Mouse (Mus musculus) heart, embryonic 16.5 days (tissue): Measurements from ENCODE around the gene L1td1. TPM values are rescaled to one million over a fixed set of nuclear protein-coding genes. Genes with fewer than 3 reads are reported as not detected.

ENCODE experiments used
- ATAC-seq: fragments of 200-750 bp; cut with Nextera tagmentation; replicated peaks from 2 replicates; pipeline ENCODE4 v1.8.0; 2017; ENCODE audit warnings: moderate number of reproducible peaks; ENCODE audit not compliant: insufficient read depth, low FRiP score; ENCODE audit errors: extremely low read depth
- H3K27ac ChIP-seq: fragments of 300-500 bp; sonication (generic); 2 replicates; pipeline ENCODE4 v1.5.1; 2014; ENCODE audit warnings: mild to moderate bottlenecking, low read length, control low read depth, moderate library complexity
- H3K27me3 ChIP-seq: fragments of 300-500 bp; sonication (generic); 2 replicates; pipeline ENCODE4 v1.6.1; 2014; ENCODE audit warnings: low read length, mixed read lengths; ENCODE audit not compliant: control insufficient read depth, insufficient read depth
- H3K36me3 ChIP-seq: fragments of 300-500 bp; sonication (generic); 2 replicates; pipeline ENCODE4 v1.6.1; 2014; ENCODE audit not compliant: control insufficient read depth, insufficient read depth
- H3K4me1 ChIP-seq: fragments of 300-500 bp; sonication (generic); 2 replicates; pipeline ENCODE4 v1.6.1; 2014; ENCODE audit warnings: low read length, mixed read lengths; ENCODE audit not compliant: control insufficient read depth, insufficient read depth
- H3K4me2 ChIP-seq: fragments of 300-500 bp; sonication (generic); 2 replicates; pipeline ENCODE4 v1.6.1; 2014; ENCODE audit warnings: low read depth, mild to moderate bottlenecking, control low read depth, low read length
- H3K4me3 ChIP-seq: fragments of 300-500 bp; sonication (generic); 2 replicates; pipeline ENCODE4 v1.5.1; 2014; ENCODE audit warnings: mild to moderate bottlenecking, control low read depth, low read length
- H3K9ac ChIP-seq: fragments of 300-500 bp; sonication (generic); 2 replicates; pipeline ENCODE4 v1.6.1; 2014; ENCODE audit warnings: low read length, control low read depth
- H3K9me3 ChIP-seq: fragments of 300-500 bp; sonication (generic); replicated peaks from 2 replicates; pipeline ENCODE4 v1.6.1; 2016; ENCODE audit warnings: low read length; ENCODE audit not compliant: control insufficient read depth
- WGBS: fragments of 180-500 bp; shearing (Covaris S2); extraction: QIAGEN DNeasy Blood & Tissue Kit; methylation state at CpG from one replicate; pipeline ENCODE4 v1.1.7; 2014; 5-methylcytosine and 5-hydroxymethylcytosine counted together
- polyA plus RNA-seq: library from polyadenylated mRNA; unstranded; fragments of >200 nt; fragmentation: Nextera tagmentation; extraction: Ambion mirVana; gene quantifications from 2 replicates; pipeline ENCODE4 v1.2.1, GENCODE M21; 2015

L1td1 gene
- polyA plus RNA-seq, 1 experiment from 2014 or later = not detected

GRCm38 (mm10) chr4:98786281-98786680 lies 59.7 kb downstream of the L1td1 start:
- no peaks in the 10 kb centered on the region for H3K9me3 ChIP-seq
- H3K4me3 ChIP-seq = no peak overlapping the region
- H3K4me2 ChIP-seq = no peak overlapping the region
- no peak overlapping the region for H3K9ac ChIP-seq
- no peak for ATAC-seq
- no peaks in the 10 kb centered on the region for H3K36me3 ChIP-seq
- H3K27me3 ChIP-seq = no peaks in the 10 kb centered on the region
- WGBS = 52% methylated on average over 3 of the region's 3 CpGs
- H3K27ac ChIP-seq = no peak overlapping the region
- H3K4me1 ChIP-seq = peaks cover 8% of the 10 kb centered on the region

Other genes starting within 250 kb of the L1td1 start
- gene Kank4, start 90.8 kb downstream of the L1td1 start, polyA plus RNA-seq = 0.50 and 0.75 TPM in 2 replicates
- not detected in 2 replicates for gene I0C0044D17Rik, start 97.1 kb downstream of the L1td1 start, polyA plus RNA-seq
- gene Usp1, start 197.1 kb downstream of the L1td1 start, polyA plus RNA-seq = 39.5 and 44.0 TPM in 2 replicates